Mouse (Mus musculus) cerebellum, postnatal 10 days (tissue): ENCODE measurements around the gene Sp8.

Source experiments
- DNase-seq, 2 experiments: peaks; one replicate each; pipeline ENCODE4 v3.0.0; 2021; ENCODE audit warnings: mixed read lengths in 2 of 2

Gene Sp8

DNA sequence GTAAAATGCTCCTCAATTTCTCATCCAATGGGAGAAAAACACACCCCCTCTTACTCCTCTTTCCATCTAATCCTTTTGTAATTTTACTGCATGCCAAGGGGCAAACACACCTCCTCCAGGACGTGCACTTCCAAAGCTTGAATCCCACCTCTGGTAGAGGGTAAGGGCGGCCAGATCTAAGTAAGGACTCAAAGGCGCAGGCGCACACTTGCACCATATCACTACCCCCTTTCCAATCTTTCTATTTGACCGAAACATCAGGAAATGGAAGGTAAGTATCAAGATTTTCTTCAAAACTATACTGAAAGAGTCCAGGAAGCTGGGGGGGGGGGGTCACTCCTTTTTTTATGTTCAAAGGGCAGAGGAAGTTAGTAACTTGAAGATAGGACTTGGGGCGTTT lies at the start of gene Sp8:
Gene Sp8 (plus strand): TSS at position 109 of the 400 bp plus-strand sequence.
- DNase-seq: peak in 1 of 2 experiments; percentile 14

DNA sequence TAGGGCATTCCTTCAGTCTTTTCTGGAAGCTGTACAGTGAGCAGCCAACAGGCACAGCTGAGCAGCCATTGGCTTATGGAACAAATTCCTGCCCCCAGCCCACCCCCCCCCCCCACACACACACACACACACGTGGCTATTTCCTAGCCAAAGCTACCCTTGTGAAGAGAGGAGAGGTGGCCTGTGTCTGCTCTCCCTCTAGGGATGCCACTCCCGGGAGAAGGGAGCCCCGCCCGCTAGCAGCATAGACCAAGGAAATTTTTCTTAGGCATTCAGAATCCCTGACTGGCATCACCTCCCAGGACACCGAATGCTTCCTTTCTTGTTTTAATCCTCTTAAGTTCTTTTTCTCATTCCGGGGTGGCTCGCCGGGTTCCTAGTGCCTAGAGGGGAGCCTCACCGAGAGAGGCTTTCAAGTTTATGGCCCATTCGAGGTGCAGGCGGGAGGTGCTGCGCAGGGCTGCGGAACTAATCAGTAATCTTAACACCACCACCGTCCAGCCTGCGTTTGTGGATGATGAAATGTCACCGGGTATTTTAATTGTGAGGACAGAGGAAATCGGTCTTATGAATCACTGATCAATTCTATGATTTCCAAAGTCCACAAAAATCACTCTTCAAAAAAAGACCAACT lies 34.7 kb upstream of the Sp8 start:
- no peak for DNase-seq

- DNase-seq: no peak
Observed at GRCm38 (mm10) chr12:118814561-118814960, 31.6 kb upstream of the Sp8 start.

DNA sequence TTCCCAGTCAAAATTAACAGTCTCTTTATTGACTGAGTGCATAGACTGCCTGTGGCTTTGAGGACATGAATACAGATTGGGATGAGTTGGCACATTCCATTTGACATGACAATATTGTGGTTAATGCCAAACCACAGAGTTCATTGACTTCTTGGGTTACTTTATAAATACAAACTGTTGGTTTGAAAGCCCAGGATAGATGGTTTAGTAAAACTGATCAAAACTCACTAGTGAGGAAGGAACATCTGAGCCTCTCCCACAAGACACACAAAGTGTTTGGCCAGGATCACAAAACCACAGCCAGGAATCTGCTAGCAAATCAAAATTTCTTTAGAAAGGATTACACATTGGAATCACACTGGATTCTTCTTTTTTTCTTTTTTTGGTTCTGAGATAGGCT lies 30.0 kb upstream of the Sp8 start:
- DNase-seq: no peak

DNA sequence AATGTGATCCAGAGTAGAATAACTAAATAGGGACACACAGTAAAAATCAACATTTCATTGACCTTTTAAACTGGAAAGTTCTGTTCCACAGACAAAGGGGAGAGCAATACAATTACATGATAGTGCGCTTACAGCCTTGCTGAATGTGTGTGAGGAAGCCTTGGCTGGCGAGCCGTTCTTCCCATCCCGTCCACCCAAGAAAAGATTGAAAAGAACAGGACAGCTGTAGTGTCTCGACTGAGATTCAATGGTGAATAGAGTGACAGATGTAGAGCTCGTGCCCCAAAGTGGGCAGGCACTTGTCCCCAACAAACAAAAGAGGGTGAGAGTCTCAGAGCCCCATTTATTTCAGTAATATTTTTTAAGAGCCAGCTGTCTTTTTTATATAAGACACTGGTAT lies 16.2 kb upstream of the Sp8 start:
- DNase-seq: no peak

GRCm38 (mm10) chr12:118836411-118837341 lies 9.5 kb upstream of the Sp8 start:
- peak; percentile 23 to 26 for DNase-seq

GRCm38 (mm10) chr12:118837361-118837760 lies 8.8 kb upstream of the Sp8 start:
- DNase-seq: no peak

DNA sequence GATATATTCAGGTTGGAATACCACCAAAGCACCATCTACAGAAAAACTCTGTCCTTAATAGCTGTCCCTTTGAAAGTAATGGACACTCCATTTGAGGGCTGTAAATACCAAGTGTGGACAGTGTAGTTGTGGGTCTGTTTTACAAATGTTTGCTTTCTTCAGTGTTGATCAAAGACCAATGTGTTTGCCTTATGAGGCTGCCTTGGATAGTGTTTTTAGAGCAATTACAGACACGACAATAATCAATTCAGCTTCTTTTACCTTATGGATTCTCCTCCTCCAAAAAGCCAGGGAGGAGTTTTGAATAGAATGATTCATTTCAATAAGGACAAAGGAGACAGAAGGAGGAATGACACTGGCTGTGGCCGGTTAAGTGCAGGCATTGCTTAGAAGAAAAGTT lies 7.9 kb upstream of the Sp8 start:
- DNase-seq: no peak

- DNase-seq: peak in 1 of 2 experiments; percentile 6
Observed at GRCm38 (mm10) chr12:118839398-118839797, 6.7 kb upstream of the Sp8 start.

GRCm38 (mm10) chr12:118840301-118840700 lies 5.8 kb upstream of the Sp8 start:
- DNase-seq: peak in 1 of 2 experiments; percentile 25

DNA sequence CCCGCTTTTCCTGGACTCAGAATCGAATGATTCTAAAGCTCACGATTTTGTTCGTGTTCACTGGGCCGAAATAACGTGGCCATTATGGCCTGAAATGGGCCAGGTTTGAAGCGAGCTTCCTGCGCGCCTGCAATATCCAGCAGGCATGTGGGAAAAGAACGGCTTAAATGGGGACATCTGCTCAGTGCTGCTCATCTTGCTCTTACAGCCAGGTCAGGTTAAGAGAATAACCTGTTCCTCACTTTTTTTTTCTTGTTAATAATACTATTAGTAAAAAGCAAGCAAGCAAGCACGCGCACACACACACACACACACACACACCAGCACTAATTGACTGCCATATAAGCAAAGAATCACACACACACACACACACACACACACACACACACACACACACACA lies 5.3 kb upstream of the Sp8 start:
- DNase-seq: peak; percentile 24 to 25

DNA sequence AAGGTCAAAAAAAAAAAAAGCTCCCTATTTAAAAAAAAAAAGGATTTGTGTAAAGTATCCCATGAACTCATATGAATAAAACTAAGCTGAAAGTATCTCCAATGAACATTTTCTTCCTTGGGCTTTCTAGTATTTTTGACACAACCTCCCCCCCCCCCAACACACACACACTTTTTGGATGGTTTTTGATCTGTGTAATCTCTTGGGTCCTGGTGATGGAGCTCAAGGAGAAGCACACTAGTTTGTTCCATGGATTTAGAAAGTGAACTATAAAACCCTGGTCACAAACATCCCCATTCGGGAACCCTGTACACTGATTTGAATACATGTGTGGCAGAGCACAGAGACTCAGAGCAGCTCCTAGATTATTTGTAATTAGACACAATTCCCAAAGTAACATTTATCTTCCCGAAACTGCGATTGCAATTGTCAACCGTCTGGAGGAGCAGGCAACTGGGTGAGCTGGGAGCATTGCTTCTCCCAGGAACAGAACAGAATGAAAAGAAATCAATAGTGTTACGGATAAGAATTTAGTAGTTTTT lies 4.7 kb upstream of the Sp8 start:
- DNase-seq: peak in 1 of 2 experiments; percentile 38

DNA sequence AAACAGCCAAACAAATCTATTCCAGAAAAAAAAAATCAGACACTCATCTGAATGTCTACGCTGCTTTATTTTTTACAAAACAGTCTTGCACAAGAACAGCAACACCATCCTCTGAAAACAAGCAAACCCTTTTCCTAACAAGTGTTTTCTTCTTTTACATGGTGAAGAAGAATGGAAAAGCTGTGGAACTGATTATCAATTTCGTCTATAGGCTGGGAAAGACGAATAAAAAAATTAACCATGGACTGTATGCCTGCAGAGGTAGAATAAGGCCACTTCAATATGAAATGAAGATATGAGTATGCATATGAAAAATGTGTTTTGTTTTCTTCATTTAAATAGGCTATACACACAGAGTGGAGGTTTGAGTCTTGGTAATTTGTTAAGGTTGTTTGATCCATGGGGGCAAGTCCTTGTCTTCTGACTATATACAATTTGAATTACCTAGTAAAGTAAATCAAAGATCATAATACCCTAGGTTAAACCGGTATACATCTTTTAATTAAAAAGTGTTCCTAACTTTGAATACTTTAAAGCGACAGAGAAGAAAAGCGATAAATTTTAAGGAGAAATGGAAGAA lies 4.1 kb upstream of the Sp8 start:
- peak in 1 of 2 experiments; percentile 25 for DNase-seq

GRCm38 (mm10) chr12:118842671-118843411 lies 3.3 kb upstream of the Sp8 start:
- DNase-seq: peak; percentile 23 to 35

GRCm38 (mm10) chr12:118844111-118844510 lies 2.0 kb upstream of the Sp8 start:
- DNase-seq: peak in 1 of 2 experiments; percentile 13

DNA sequence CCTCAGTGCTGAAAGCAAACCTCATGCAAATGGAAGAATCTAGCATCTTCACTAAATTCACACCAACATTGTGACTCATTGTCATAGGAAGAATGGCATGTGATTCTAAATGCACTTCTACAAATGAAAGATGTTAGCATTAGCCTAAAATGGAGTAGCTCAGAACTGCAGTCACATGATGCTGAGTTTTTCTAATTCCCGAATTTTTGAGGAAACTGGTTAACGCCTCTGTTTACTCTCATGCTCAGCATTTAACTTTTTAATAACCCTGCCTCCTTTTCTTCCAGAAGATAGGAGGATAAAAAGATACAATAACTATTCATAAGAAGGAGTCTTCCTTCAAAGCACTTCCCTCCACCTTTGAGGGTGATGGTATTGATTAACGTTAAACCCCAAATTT lies 1.3 kb upstream of the Sp8 start:
- DNase-seq: no peak

GRCm38 (mm10) chr12:118845351-118845750 lies 778 bp upstream of the Sp8 start:
- DNase-seq: peak in 1 of 2 experiments; percentile 7

- peak; percentile 52 to 53 for DNase-seq
Observed at GRCm38 (mm10) chr12:118846649-118847321, 656 bp downstream of the Sp8 start.

DNA sequence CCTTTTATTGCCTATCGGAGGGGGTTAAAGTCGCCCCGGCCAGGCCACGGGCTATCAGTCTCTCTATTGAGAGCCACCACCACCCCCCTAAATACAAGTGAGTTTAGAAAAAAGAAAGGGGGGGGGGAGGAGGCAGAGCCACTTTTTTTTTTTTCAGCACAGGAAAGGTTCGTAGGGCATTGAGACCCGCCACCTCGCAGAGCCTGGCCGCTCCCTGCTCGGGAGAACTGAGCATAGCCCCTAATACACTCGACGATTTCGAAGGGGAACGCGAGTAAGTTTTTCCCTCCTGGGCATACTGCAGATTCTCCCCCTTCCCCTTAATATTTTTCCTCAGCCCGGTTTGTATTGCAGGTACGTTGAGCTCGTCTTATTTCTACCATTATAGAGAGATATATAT lies 1.3 kb downstream of the Sp8 start:
- peak in 1 of 2 experiments; percentile 15 for DNase-seq

- peak; percentile 26 to 29 for DNase-seq
Observed at GRCm38 (mm10) chr12:118847861-118848495, 1.8 kb downstream of the Sp8 start.

- DNase-seq: peak; percentile 30 to 40
Observed at GRCm38 (mm10) chr12:118848496-118849202, 2.5 kb downstream of the Sp8 start.
